Mouse (Mus musculus) liver, postnatal 0 days (tissue): ENCODE results near the gene Tdrd9. TPM values are rescaled to one million over a fixed set of nuclear protein-coding genes. Genes with fewer than 3 reads are reported as not detected.
"Not testable (repeated sequence)": the region's sequence is repeated elsewhere in the genome, so short reads cannot be mapped to it uniquely, and the experiment has no call there.

Experiments used
- ATAC-seq: fragments of 200-750 bp; cut with Nextera tagmentation; 2 replicates; pipeline ENCODE4 v1.8.0; 2017; ENCODE audit warnings: mild to moderate bottlenecking, moderate library complexity
- DNase-seq: peaks from one replicate; pipeline ENCODE4 v3.0.0-alpha.2; 2016
- H3K27ac ChIP-seq: fragments of 300-500 bp; sonication (generic); 2 replicates; pipeline ENCODE4 v1.5.1; 2014; ENCODE audit warnings: antibody characterized with exemption, moderate library complexity, mild to moderate bottlenecking, low read depth
- H3K27me3 ChIP-seq: fragments of 300-500 bp; sonication (generic); 2 replicates; pipeline ENCODE4 v1.6.1; 2014; ENCODE audit warnings: low read length, control low read depth, mixed read lengths; ENCODE audit not compliant: insufficient read depth
- H3K36me3 ChIP-seq: fragments of 300-500 bp; sonication (generic); replicated peaks from 2 replicates; pipeline ENCODE4 v1.6.1; 2014; ENCODE audit warnings: mild to moderate bottlenecking, control low read depth, low read length, moderate library complexity, mixed read lengths; ENCODE audit not compliant: insufficient read depth
- H3K4me1 ChIP-seq: fragments of 300-500 bp; sonication (generic); 2 replicates; pipeline ENCODE4 v1.6.1; 2014; ENCODE audit warnings: antibody characterized with exemption, mild to moderate bottlenecking, control low read depth; ENCODE audit not compliant: insufficient read depth
- H3K4me2 ChIP-seq: fragments of 300-500 bp; sonication (generic); 2 replicates; pipeline ENCODE4 v1.6.1; 2014; ENCODE audit warnings: low read depth, mild to moderate bottlenecking, low read length, moderate library complexity, mixed read lengths
- H3K4me3 ChIP-seq: fragments of 300-500 bp; sonication (generic); 2 replicates; pipeline ENCODE4 v1.5.1; 2014; ENCODE audit warnings: low read depth, low read length
- H3K9ac ChIP-seq: fragments of 300-500 bp; sonication (generic); replicated peaks from 2 replicates; pipeline ENCODE4 v1.6.1; 2014; ENCODE audit warnings: mild to moderate bottlenecking, moderate library complexity
- H3K9me3 ChIP-seq: fragments of 300-500 bp; sonication (generic); 2 replicates; pipeline ENCODE4 v1.6.1; 2016; ENCODE audit warnings: mild to moderate bottlenecking, control low read depth, low read length, mixed read lengths
- CTCF ChIP-seq: sonication (generic); IDR thresholded peaks from 2 replicates; pipeline ENCODE4 v1.5.1; 2016; ENCODE audit warnings: antibody characterized with exemption, low read depth
- EP300 ChIP-seq: IDR thresholded peaks from 2 replicates; pipeline ENCODE4 v1.6.1; 2016; ENCODE audit warnings: antibody characterized with exemption, low read depth, mild to moderate bottlenecking
- WGBS: fragments of 180-500 bp; shearing (Covaris S2); extraction: QIAGEN DNeasy Blood & Tissue Kit; methylation state at CpG from one replicate; pipeline ENCODE4 v1.1.7; 2014; ENCODE audit not compliant: insufficient replicate concordance; 5-methylcytosine and 5-hydroxymethylcytosine counted together
- polyA plus RNA-seq: library from polyadenylated mRNA; unstranded; fragments of >200 nt; fragmentation: Nextera tagmentation; extraction: Ambion mirVana; gene quantifications from 2 replicates; pipeline ENCODE4 v1.2.1, GENCODE M21; 2015

The Tdrd9 gene
- polyA plus RNA-seq, 1 experiment from 2014 or later: 0.21 TPM

DNA sequence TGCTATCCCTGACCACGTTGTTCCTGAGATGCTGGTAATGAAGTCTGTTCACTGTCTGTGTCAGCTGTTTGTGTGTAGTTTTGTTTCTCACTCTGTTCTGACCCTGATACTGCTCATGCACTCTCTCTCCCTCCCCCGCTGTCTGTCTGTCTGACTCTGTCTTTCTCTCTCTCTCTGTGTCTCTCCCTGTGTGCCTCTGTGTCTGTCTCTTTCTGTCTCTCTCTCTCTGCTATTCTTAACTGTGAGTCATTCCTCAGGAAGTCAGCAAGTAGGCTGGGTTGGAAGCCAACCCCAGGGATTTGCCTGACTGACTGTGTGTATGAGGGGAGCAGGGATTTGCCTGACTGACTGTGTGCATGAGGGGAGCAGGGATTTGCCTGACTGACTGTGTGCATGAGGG lies 51.9 kb downstream of the Tdrd9 start:
- DNase-seq: no peak
- no peak overlapping the region for H3K9ac ChIP-seq
- H3K4me1 ChIP-seq: no peaks in the 10 kb centered on the region
- H3K27me3 ChIP-seq: no peaks in the 10 kb centered on the region
- 71% methylated on average over 2 of the region's 2 CpGs for WGBS
- ATAC-seq: no peak
- H3K4me2 ChIP-seq: no peak overlapping the region
- no peak overlapping the region for H3K4me3 ChIP-seq
- H3K27ac ChIP-seq: no peak overlapping the region
- no peak for TF ChIP-seq EP300
- TF ChIP-seq CTCF: no peak
- H3K9me3 ChIP-seq: peaks cover 7% of the 10 kb centered on the region
- no peaks in the 10 kb centered on the region for H3K36me3 ChIP-seq

- TF ChIP-seq CTCF: no peak
- no peak for TF ChIP-seq EP300
- Histone ChIP-seq H3K36me3 (no peaks in the 10 kb centered on the region), H3K4me1 (no peaks in the 10 kb centered on the region), H3K27me3 (no peaks in the 10 kb centered on the region), H3K4me3 (no peak overlapping the region), H3K27ac (no peak overlapping the region), H3K9ac (no peak overlapping the region), H3K9me3 (peaks cover 7% of the 10 kb centered on the region), H3K4me2 (no peak overlapping the region)
- DNase-seq (no peak), ATAC-seq (no peak)
- 82% methylated on average over 17 of the region's 17 CpGs for WGBS
These were observed 53.4 kb downstream of the Tdrd9 start for GRCm38 (mm10) chr12:112024581-112025310.

DNA sequence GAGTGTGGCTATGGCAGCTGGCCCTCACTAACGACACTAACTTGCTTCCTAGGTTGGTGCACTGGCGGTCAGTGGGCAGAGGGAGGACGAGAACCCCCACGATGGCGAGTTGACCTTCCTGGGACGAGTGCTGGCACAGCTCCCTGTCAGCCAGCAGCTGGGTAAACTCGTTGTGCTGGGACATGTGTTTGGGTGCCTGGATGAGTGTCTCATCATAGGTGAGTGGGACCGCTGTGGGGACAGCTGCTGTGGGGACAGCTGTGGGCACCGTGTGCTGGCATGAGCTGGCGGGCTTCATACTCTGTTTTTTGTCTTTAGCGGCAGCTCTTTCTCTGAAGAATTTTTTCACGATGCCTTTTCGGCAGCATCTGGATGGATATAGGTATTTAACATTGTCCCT lies 54.1 kb downstream of the Tdrd9 start:
- no peak for ATAC-seq
- Histone ChIP-seq H3K27me3 (no peaks in the 10 kb centered on the region), H3K4me3 (no peak overlapping the region), H3K36me3 (no peaks in the 10 kb centered on the region), H3K4me1 (no peaks in the 10 kb centered on the region), H3K4me2 (no peak overlapping the region), H3K27ac (no peak overlapping the region), H3K9ac (no peak overlapping the region), H3K9me3 (peaks cover 7% of the 10 kb centered on the region)
- DNase-seq: no peak
- 86% methylated on average over 13 of the region's 13 CpGs for WGBS
- no peak for TF ChIP-seq CTCF
- no peak for TF ChIP-seq EP300

DNA sequence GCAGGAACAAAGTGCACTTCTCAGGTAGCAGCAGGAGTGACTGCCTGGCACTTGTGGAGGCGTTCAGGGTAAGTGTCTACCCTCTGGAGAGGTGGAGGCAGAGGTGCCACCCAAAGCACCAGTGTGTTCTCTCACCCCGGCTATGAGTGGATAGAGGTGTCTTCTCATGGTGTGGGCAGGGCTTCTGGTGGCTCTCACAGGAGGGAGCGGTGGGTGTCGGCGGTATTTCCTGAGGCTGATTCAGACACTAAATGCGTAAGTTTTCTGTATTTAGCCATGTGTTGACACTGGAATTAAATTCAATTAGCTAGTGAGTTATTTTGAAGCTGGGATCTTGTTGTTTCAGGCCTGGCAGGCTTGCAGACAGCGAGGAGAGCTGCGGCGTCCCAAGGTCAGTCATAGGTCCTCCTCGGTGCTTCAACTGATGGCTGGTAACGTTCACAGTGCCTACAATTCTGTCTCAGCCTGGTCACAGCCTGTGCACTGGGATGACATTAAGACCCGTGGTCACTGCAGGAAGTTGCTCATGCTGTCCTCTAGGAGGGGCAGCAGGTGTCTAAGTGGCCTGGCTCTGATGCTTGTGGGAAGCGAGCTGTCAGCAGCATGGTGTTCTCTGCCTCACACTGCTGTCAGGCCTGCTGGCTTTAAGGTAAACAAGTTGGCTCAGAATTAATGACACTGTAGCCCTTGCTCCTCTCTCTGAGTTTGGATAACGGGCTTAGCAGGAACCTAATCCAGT lies 54.7 kb downstream of the Tdrd9 start:
- Histone ChIP-seq H3K36me3 (no peaks in the 10 kb centered on the region), H3K4me3 (no peak overlapping the region), H3K4me1 (no peaks in the 10 kb centered on the region), H3K27me3 (no peaks in the 10 kb centered on the region), H3K27ac (no peak overlapping the region), H3K9me3 (peaks cover 7% of the 10 kb centered on the region), H3K4me2 (no peak overlapping the region), H3K9ac (no peak overlapping the region)
- ATAC-seq (no peak), DNase-seq (no peak)
- TF ChIP-seq CTCF: no peak
- TF ChIP-seq EP300: no peak
- 71% methylated on average over 14 of the region's 14 CpGs for WGBS

DNA sequence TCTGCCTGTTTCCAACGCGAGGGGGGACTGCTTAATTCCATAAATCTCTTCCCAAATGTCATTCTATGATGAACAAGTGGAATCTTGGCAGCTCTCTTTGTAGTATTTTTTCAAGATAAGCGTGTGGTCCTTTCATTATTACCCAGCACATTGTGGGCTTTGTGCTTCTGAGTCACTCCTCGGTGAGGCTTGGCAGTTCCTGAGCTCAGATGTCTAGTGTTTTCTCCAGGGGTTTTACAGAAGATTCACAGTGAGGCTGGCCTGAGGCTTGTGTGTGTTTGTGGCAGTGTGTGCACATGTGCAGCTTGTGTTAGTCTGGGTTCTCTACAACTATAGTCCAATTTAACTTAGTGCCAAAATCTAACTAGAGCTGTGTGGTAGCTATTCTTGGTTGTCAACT lies 56.0 kb downstream of the Tdrd9 start:
- TF ChIP-seq CTCF: no peak
- no peak for TF ChIP-seq EP300
- no peak overlapping the region for H3K4me3 ChIP-seq
- no peak overlapping the region for H3K27ac ChIP-seq
- ATAC-seq: no peak
- no peaks in the 10 kb centered on the region for H3K27me3 ChIP-seq
- DNase-seq: no peak
- no peak overlapping the region for H3K4me2 ChIP-seq
- no peak overlapping the region for H3K9ac ChIP-seq
- WGBS: 86% methylated on average over 4 of the region's 4 CpGs
- peaks cover 3% of the 10 kb centered on the region; the same call in 1 of the 2 replicates for H3K9me3 ChIP-seq
- no peaks in the 10 kb centered on the region for H3K36me3 ChIP-seq
- H3K4me1 ChIP-seq: no peaks in the 10 kb centered on the region

- no peak for DNase-seq
- 68% methylated on average over 10 of the region's 10 CpGs for WGBS
- no peak overlapping the region for H3K4me2 ChIP-seq
These were observed 62.1 kb downstream of the Tdrd9 start for GRCm38 (mm10) chr12:112033409-112033975.

GRCm38 (mm10) chr12:112035341-112036100 lies 64.2 kb downstream of the Tdrd9 start:
- H3K27me3 ChIP-seq, H3K4me3 ChIP-seq, H3K4me2 ChIP-seq, DNase-seq, H3K4me1 ChIP-seq, H3K9me3 ChIP-seq, H3K9ac ChIP-seq, H3K36me3 ChIP-seq, ATAC-seq, H3K27ac ChIP-seq: not testable (repeated sequence)
- 73% methylated on average over 6 of the region's 6 CpGs for WGBS

More at GRCm38 (mm10) chr12:112033409-112033975, 62.1 kb downstream of the Tdrd9 start:
- no peaks in the 10 kb centered on the region for H3K36me3 ChIP-seq
- TF ChIP-seq CTCF (no peak), EP300 (no peak)
- no peaks in the 10 kb centered on the region for H3K9me3 ChIP-seq
- H3K4me3 ChIP-seq: no peak overlapping the region
- no peak overlapping the region for H3K27ac ChIP-seq
- H3K9ac ChIP-seq: no peak overlapping the region
- ATAC-seq: no peak
- no peaks in the 10 kb centered on the region for H3K27me3 ChIP-seq
- H3K4me1 ChIP-seq: no peaks in the 10 kb centered on the region
